Mouse (Mus musculus) lung, adult 18-20 months (tissue): Measurements from ENCODE around the gene Pdcd2l.
A peak's percentile ranks its signal among the peaks of the same experiment; 100 is the strongest.
"Not testable (repeated sequence)": the region's sequence is repeated elsewhere in the genome, so short reads cannot be mapped to it uniquely, and the experiment has no call there.

Experiments used
- DNase-seq, 2 experiments: peaks; one replicate each; pipeline ENCODE4 v3.0.0; 2022; ENCODE audit warnings: mixed read lengths in 2 of 2

Pdcd2l gene

DNA sequence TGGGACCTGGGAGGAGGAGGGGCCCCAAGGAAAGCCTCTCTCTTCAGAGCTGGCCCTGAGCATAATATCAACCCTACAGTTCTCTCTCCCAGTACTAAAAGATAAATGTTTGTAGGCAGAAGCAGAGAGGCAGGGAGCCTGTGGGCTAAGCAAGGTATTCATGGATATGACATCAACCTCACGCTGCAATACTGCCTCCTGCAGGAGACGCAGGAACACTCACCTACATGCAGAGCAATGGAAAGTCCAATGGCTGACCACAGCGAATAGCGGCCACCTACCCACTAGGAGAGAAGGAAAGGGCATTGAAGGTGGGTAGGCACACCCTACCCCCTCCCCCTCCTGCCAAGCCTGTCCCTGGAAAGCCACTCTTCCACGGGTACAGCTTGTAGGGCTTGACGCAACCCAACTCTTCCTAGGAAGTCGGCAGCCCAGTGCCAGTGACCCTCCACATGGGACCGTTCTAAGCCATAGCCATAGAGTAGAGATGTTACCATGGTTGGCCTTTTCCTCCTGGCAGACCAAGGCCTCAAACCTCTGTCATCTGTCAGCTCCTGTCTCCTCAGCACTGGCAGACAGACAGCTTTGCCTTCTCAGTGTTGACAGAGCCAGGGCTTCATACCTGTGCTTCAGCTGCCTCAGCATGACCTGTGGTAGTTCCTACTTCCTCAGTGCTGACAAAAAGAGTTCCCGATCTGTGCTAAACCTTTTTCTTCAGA, 11.7 kb upstream of the Pdcd2l start:
- no peak for DNase-seq

DNA sequence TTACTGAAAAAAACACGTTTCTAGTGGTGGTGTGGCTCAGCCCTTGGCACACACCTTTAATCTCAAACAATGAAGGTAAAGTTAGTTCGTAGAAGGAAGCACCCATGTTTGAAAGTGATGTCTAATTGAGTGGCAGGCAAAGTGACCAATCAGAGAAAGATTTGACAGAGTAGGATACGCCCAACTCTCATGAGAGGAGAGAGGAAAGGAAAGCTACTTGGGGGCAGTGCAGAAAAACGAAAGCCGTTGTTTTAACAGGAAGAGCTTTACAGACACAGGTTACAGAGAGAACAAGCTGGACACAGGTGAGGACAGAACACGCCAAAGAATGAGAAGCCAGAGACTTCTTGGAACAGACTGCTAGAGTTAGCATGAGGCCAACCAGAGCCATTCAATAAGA, 9.9 kb upstream of the Pdcd2l start:
- no peak for DNase-seq

DNA sequence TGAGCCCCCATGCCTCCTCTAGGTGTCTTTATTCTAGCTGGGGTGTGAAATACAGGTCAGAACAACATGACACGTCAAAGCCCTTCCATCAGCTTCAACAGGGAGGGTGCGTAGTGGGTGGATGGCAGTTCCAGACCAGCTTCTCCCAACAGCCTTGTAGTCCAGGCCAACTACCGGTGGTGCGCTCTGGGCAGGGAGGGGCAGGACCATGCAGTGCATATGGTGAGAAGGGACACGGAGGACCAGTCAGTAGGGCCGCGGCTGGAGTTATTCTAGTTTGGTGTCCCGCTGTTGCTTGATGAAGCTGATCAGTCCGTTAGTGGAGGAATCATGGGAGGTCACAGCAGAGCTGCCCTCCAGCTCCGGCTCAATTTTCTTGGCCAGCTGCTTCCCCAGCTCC, 5.7 kb upstream of the Pdcd2l start:
- not testable (repeated sequence) for DNase-seq

DNA sequence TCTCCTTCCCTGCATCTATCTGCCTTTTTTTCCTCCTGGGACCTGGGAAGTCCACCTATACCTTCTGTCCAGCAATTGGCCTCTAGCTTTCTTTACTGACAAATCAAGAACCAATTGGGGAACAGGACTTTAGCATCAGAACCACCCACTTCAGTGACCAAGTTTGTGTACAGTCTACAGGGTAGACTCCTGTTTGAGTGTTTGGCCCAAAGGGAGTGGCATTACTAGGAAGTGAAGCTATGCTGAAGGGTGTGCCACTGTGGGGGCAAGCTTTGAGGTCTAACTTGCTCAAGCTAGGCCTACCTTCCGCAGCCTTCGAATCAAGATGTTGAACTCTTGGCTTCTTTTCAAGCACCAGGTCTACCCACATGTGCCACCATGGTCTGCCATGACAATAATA, 4.4 kb upstream of the Pdcd2l start:
- no peak for DNase-seq

DNA sequence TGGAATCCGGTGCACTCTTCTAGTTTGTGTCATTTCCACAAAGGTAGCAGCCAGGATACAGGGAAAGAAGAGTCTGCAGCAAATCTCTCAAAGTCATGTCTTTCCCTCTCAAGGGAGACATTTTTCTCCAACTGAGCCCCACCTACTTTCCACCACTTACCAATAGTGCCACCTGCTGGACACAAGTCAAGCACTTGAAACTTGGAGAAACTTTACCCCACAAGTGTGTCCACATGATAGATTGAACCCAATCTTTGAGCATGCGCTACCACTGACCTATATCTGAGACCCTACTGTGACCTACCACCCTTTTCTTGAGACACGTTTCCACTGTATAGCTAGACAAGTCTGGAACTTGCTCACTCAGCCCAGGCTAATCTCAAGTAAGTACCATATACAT, 1.9 kb upstream of the Pdcd2l start:
- DNase-seq, result peak; percentile 36 to 50

DNA sequence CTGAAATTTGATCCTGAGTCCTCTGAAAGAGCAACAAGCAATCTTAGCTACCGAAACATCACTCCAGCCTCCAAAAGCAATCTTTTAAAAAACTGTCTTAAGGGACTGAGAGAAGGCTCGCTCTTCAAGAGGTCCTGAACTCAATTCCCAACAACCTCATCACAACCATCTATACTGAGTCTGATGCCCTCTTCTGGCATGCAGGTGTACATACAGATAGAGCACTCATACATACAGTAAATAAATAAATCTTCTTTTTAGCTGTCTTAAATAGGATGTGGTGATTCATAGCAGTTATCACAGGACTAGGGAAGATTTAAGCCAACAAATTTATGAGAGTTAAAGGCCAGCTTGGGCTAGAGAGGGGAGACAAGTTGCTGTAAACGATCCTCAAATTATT, 829 bp downstream of the Pdcd2l start:
- DNase-seq, result no peak

DNA sequence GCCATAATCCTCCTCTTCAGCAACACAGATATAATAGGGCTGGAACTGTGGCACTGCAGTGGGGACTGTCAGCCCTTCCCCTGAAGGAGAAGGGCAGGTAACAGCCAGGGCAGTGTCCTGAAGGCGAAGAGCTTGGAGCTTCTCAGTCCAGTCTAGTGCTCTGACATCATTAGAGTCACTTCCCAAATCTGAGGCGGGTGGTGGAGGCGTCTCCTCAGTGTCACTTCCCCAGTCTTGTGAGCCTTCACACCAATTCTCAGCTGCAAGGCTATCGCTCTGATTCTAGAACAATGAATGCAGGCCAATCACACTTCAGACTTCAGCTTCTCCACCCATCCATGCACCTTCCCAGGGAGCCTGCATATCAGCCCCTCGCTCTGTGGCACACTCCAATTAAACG, 3.6 kb downstream of the Pdcd2l start:
- peak; percentile 10 to 24 for DNase-seq

GRCm38 (mm10) chr7:34189376-34189989, 7.0 kb downstream of the Pdcd2l start:
- DNase-seq, result no peak

- no peak for DNase-seq
These were observed 12.7 kb downstream of the Pdcd2l start for GRCm38 (mm10) chr7:34183794-34184193.

DNA sequence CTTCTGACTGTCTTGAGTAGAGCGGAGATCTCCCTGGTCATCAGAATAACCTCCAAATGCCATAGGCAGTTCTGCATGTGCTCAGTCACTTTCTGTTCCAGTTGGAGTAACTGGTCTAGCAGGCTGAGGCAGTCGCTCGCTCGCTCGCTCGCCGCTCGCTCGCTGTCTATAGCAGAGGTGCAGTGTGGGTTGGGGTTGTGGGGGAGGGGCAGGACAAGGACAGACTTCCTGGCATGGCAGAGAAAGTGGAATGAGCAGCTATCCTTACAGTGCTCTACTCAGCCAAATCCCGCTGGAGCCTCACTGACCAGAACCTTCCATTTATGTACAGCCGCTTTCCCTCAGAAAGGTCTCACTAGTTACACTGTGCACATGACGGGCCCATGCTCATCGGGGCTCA, 13.1 kb downstream of the Pdcd2l start:
- peak in 1 of 2 experiments; percentile 12 for DNase-seq

DNA sequence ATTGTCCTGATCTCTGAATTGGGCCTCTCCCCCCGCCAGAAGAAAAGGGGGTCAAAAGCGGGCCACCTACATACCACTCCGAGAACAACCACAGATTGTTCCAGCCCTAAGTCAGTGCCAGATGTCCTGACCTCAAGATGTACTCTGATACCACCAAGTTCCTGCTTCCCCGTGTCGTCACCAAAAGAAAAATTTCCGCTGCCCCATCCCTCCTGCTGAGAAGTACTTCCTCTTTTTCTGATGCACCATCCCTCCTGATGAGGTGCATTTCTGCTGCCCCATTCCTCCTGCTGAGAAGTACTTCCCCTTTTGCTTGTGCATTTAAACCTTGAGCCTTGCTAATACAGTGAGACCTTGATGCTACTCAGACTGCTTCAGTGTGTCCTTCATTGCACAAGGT, 20.2 kb downstream of the Pdcd2l start:
- not testable (repeated sequence) for DNase-seq

DNA sequence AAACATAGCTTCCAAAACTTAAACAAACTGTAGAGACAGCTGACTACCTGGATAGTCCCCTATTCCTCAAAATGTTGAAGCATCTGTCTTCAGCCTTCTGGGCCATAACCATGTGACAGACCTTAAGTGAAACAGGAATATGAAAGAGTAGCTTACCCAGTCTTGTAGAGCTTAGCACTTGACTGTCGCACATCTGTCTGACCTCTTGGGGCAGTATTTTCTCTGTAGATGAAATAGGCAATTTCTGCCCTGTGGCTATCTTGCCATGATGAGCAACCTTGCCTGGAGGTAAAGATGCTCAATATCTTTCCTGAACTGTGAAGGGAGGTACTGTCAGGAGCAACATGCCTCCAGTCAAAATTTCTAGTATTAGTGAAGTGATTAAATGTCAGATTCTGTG, 24.2 kb downstream of the Pdcd2l start:
- no peak for DNase-seq

GRCm38 (mm10) chr7:34169454-34169853, 27.0 kb downstream of the Pdcd2l start, which contains the start of gene Uba2:
Gene Uba2, minus strand, starts transcription at chr7:34169599.
- no peak for DNase-seq

- DNase-seq, result peak; percentile 91 to 92
These were observed 27.8 kb downstream of the Pdcd2l start for GRCm38 (mm10) chr7:34168470-34169251.

- peak in 1 of 2 experiments; percentile 9 for DNase-seq
These were observed 28.5 kb downstream of the Pdcd2l start for GRCm38 (mm10) chr7:34167766-34168469.

DNA sequence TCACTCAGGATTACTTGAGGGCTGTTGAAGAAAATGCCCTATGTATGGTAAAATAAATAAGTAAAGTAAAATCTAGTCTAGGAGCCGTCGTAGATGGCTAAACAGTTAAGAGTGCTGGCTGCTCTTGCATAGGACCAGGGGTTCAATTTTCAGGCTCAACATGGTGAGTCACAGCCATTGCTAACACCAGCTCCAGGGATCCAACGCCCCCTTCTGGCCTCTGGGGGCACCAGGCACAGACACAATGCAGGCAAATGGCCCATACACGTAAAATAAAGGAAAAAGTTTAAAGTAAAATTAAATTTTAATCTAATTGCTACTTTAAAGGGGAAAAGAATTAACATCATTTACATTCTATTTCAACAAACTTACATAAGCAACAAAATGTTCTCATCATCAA, 29.6 kb downstream of the Pdcd2l start:
- peak in 1 of 2 experiments; percentile 24 for DNase-seq

- DNase-seq, result no peak
These were observed 30.5 kb downstream of the Pdcd2l start for GRCm38 (mm10) chr7:34165999-34166398.

- no peak for DNase-seq
These were observed 31.8 kb downstream of the Pdcd2l start for GRCm38 (mm10) chr7:34164671-34165070.

- no peak for DNase-seq
These were observed 37.3 kb downstream of the Pdcd2l start for GRCm38 (mm10) chr7:34159167-34159566.

DNA sequence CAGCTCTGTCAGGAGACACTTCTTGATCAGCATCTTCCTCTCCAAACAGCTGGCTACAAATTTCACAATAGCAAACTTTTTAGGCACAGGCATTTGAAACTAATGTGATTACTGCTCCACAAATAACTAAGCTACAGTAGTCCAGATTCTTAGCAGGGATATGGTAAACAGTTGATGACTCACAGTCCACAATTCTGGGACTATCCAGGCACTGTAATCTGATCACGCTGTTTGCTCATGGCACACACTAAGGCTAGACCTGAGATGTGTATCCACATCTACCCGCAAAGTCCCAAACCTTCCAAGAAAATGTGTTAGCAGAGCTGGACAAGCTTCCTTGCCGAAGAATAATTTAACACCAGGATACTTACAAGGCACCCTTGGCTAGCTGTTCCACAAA, 38.5 kb downstream of the Pdcd2l start:
- DNase-seq, result no peak

DNA sequence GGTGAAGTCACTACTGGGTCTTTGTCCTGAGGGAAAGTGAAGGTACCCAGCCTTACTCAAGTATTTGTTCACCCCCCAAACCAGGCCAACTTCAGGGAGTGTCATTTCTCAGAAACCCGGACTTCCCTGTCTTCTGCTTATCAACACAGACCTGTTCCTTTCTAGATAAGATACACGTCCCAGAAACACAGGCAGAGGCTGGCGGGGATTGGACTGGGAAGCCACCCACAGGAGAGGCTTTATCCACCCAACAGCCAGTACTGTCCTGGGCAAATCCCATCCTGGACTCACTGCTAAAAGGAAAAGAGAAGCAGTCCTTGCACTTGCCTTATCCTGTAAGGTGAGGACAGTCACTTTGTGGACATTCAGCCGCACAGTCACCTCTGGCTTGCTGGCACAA, 49.3 kb downstream of the Pdcd2l start:
- no peak for DNase-seq

- no peak for DNase-seq
These were observed 55.3 kb downstream of the Pdcd2l start for GRCm38 (mm10) chr7:34141123-34141522.

DNA sequence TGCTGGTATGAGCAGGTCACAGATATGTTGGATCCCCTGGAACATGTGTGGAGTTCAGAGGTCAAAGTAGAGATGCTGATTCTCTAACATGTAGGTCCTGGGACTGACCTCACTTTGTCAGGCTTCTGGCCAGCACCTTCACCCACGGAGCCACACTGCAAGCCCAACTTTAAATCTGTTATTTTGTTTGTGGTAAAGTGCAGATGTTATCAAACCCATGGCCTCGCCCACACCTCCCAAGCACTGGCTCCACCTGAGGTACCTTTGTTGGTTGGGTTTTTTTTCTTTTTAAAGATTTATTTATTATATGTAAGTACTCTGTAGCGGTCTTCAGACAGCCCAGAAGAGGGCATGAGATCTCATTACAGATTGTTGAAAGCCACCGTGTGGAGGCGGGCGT, 57.0 kb downstream of the Pdcd2l start:
- no peak for DNase-seq
